Mouse (Mus musculus) adrenal gland, postnatal 10 days (tissue): Measurements from ENCODE around the gene Ucma. TPM values are rescaled to one million over a fixed set of nuclear protein-coding genes. Genes with fewer than 3 reads are reported as not detected.

Experiments
- total RNA-seq, 2 experiments: library from RNA; stranded (reverse); gene quantifications; 2 replicates each; pipeline ENCODE4 v1.2.3; 2021

The Ucma gene
- total RNA-seq, 2 experiments from 2014 or later: not detected

Other genes starting within 250 kb of the Ucma start
- gene Sephs1, start 94.6 kb upstream of the Ucma start, total RNA-seq: 10 to 100 TPM; 46.7 to 47.2 TPM
- 100 to 1,000 TPM; 342 to 407 TPM for gene Phyh, start 57.1 kb upstream of the Ucma start, total RNA-seq
- gene Mcm10, start 36.7 kb downstream of the Ucma start, total RNA-seq: 1 to 10 TPM; 9.3 to 9.5 TPM
- gene Optn, start 87.9 kb downstream of the Ucma start, total RNA-seq: 10 to 100 TPM; 62.8 to 75.2 TPM
- 10 to 100 TPM; 22.1 to 22.8 TPM for gene Ccdc3, start 161.7 kb downstream of the Ucma start, total RNA-seq